Mouse (Mus musculus) adrenal gland, adult 8-10 months (tissue): ENCODE measurements around the gene Olfr1506. TPM values are rescaled to one million over a fixed set of nuclear protein-coding genes. Genes with fewer than 3 reads are reported as not detected.
"Not testable (repeated sequence)": the region's sequence is repeated elsewhere in the genome, so short reads cannot be mapped to it uniquely, and the experiment has no call there.

ENCODE experiments used
- DNase-seq: peaks from one replicate; pipeline ENCODE4 v3.0.0; 2022
- total RNA-seq, 4 experiments: library from RNA; stranded (reverse); gene quantifications; 2 replicates each; pipeline ENCODE4 v1.2.4; 2022

Gene Olfr1506
- total RNA-seq = under 1 TPM in 1 of 4 experiments, not detected in 3; 0.11 TPM

DNA sequence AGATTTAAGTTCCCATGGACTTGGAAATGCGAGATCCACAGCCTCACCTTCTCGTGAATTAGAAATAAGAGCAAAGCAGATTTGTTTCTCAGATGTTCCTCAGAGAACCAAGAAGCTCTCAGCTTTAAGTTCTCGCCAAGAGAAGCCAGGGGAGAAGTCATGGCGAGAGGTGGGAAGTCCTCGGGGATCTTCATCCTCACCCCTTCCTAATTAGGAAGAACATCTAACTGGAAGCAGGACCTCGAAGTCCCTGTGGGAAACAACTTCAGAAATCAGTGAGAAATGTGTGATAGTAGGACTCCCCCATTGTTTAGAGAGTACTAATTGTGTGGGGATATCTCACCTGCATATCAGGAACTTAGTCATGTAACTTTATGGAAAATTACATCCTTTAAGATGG, at the start of gene Olfr1506:
Gene Olfr1506 (minus strand): TSS at position 101 of the 400 bp plus-strand sequence.
- not testable (repeated sequence) for DNase-seq

- DNase-seq = no peak
Measured at GRCm38 (mm10) chr2:90270932-90271331, 46.6 kb upstream of the Olfr1506 start, which contains the start of gene Olfr1271. Gene Olfr1271 (minus strand): TSS chr2:90271032.

DNA sequence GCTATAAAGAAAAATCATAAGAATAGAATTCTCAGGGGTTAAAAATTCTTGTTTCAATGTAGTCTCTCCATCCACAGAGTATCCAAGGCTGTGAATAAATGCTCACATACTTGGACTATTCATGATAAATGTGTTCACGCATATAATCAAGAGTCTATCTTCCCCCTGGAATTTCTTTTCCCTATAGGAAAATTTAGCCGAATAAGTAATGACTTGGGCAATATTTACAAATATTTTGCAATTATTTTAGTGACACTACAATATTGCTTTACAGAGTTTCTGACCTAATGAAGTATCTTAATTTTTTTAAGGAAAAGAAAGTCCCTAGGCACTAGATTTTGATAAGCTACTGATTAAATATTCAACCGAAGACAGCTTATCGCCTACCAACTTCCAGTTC, 33.2 kb upstream of the Olfr1506 start, which contains the start of gene Olfr142:
Gene Olfr142 (minus strand): TSS at position 101 of the 400 bp plus-strand sequence.
- DNase-seq = no peak

- DNase-seq = not testable (repeated sequence)
Measured at GRCm38 (mm10) chr2:90199606-90200005, 24.7 kb downstream of the Olfr1506 start.

- DNase-seq = not testable (repeated sequence)
Measured at GRCm38 (mm10) chr2:90195285-90195684, 29.0 kb downstream of the Olfr1506 start.

DNA sequence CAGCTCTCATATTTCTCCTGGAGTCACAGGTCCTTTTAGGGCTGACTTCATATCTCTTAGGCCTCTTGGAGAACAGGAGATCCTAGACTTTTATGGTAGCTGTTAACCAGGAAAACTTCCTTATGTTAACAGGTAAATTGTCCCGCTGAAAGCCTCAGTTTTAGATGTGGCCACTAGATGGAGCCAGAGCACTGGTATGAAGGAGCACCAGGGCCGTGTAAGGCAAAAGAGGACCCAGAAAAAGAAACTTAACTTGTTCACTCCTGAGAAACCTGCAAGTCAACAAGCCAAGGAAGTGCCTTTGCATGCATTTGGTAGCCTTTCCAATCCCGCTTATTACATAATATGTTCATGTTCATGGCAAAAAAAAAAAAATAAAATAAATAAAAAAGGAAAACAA, 29.5 kb downstream of the Olfr1506 start:
- not testable (repeated sequence) for DNase-seq

- not testable (repeated sequence) for DNase-seq
Measured at GRCm38 (mm10) chr2:90187082-90187481, 37.2 kb downstream of the Olfr1506 start.

- not testable (repeated sequence) for DNase-seq
Measured at GRCm38 (mm10) chr2:90186082-90186481, 38.2 kb downstream of the Olfr1506 start.

Other genes with a start within 250 kb of the Olfr1506 start
- gene Olfr1261, start 233.3 kb downstream of the Olfr1506 start, total RNA-seq = not detected
- not detected for gene Olfr1262, start 224.3 kb downstream of the Olfr1506 start, total RNA-seq
- gene Olfr1263, start 212.4 kb downstream of the Olfr1506 start, total RNA-seq = not detected
- gene Olfr1264, start 198.9 kb downstream of the Olfr1506 start, total RNA-seq = not detected
- gene Olfr1265, start 189.2 kb downstream of the Olfr1506 start, total RNA-seq = not detected
- gene Olfr140, start 160.9 kb downstream of the Olfr1506 start, total RNA-seq = not detected
- gene Olfr1269, start 103.1 kb downstream of the Olfr1506 start, total RNA-seq = not detected
- gene Olfr32, start 82.2 kb downstream of the Olfr1506 start, total RNA-seq = not detected
- gene Olfr1270, start 71.4 kb downstream of the Olfr1506 start, total RNA-seq = not detected
- gene Olfr142, start 33.1 kb upstream of the Olfr1506 start, total RNA-seq = not detected
- not detected for gene Olfr1271, start 46.5 kb upstream of the Olfr1506 start, total RNA-seq
- gene Olfr1272, start 68.3 kb upstream of the Olfr1506 start, total RNA-seq = not detected
- under 1 TPM in 1 of 4 experiments, not detected in 3; 0.15 TPM for gene Gm13769, start 97.7 kb upstream of the Olfr1506 start, total RNA-seq
- not detected for gene Olfr1274-ps, start 174.2 kb upstream of the Olfr1506 start, total RNA-seq